Mouse (Mus musculus): Measurements from ENCODE around the gene Nkpd1. TPM values are rescaled to one million over a fixed set of nuclear protein-coding genes. Genes with fewer than 3 reads are reported as not detected.
"Not testable (repeated sequence)": the region's sequence is repeated elsewhere in the genome, so short reads cannot be mapped to it uniquely, and the experiment has no call there.

Nkpd1 gene
- polyA plus RNA-seq, 2 experiments from 2014 or later: not detected

DNA sequence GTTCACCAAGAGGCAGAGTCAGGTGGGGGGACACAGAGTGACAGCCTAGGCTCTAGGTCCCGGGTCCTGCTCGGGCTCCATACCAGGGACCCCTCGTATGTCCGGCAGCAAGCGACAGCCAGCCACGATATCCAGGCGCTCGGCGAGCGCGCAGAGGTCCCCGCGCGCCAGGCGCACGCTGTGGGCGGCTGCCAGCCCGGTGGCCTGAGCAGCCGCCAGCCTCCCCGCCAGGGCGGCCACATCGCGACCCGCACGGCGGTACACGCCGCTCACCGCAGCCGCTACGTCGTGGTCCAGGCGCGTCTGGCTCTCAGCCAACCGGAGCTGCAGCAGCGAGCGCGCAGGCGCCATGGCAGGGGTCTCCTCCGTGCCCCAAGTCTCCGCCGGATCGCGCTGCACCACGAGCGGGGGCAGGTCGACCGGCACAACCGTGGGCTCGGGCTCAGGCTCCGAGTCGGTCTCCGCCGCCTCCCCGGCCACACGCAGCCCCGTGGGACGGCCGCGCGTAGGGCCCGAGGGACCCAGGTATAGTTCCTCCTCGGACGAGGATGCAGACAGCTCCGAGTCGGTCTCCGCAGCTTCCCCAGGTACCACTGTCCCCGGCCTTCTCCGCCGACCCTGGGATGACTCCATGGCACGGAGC, 10.5 kb upstream of the Nkpd1 start:
- ATAC-seq: no peak

DNA sequence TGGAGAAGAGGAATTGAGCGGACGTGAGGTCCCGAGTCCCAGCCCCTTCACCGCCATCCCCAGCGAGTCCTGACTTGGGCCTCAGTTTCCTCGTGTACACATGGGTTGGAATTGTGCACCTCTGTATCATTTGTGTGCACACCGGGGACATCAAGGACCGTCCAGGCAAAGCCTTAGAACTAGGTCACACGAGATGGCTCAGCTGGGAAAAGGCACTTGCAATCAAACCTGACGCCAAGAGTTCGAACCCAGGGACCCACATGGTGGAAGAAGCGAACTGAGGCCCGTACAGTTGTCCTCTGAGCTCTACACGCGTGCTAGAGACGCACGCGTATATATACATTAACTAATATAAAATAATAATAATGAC, 10.0 kb upstream of the Nkpd1 start:
- no peak for ATAC-seq

DNA sequence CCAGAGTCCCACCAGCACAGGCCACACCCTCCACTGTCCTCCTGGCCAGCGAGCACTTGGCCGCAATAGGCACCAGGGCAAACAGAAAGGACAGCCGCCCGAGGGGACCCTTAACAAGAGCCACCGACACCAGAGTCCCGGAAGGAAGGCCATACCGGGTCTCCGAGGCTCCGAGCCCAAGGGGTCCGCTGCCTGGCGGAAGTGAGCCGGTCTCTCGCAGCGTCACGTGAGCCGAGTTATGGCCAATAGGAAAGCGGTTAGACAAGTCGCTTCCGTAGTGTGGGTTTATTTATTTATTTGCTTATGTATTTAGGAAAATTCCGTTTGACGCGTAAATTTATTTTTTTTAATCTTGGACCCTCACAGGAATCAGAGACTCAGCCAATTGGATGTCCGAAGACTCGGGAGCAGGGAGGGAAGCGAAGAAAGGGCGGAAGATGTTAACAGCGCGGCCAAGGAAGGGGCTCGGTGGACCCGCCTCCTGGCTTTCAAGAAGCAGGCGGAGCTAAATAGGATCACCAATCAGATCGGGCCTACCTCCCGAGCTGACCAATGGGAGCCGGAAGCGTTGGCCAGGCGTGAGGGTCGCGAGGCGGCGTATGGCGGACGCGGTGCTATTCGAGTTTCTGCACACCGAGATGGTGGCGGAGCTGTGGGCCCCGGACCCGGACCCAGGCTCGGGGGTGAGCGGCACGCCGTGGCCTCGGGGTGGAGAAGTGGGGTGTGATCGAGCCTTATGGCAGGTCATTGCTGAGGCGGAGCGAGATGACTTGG, 9.3 kb upstream of the Nkpd1 start, which contains the start of the genes Bloc1s3 and Trappc6a:
TSS of gene Bloc1s3 (minus strand) at position 218 of the 774 bp plus-strand sequence.
TSS of gene Trappc6a (plus strand) at position 246 of the 774 bp plus-strand sequence.
- peak; percentile 94 for ATAC-seq

DNA sequence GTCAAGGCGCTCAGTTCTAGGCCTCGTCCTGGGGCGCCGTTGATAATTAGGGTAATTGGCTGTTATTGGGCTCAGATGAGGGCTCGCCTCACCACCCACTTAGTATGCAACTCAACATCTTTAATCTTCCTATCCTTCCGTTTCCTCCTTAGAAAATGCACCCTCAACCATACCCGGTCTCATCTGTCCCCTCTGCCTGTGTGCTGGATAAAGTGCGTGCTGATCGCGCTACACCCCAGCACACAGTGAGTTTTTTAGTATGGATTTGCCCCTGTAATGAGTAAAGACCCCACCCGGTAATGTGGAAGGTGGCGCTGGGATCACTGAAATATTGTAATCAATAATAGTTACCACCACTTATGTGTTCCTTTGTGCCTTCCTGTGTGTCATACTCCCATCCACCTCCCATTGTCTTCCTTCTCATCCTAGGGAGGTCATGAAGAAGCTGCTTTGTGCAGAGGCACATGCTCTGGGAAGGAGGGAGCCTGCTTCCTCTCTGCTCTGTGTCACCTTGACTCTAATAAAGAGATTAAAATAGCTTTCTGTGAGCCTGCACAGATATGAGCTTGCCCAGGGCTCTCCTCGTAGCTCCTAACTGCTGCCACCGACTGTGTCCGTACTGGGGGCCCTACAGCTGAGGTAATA, 8.6 kb upstream of the Nkpd1 start:
- ATAC-seq: peak; percentile 28

DNA sequence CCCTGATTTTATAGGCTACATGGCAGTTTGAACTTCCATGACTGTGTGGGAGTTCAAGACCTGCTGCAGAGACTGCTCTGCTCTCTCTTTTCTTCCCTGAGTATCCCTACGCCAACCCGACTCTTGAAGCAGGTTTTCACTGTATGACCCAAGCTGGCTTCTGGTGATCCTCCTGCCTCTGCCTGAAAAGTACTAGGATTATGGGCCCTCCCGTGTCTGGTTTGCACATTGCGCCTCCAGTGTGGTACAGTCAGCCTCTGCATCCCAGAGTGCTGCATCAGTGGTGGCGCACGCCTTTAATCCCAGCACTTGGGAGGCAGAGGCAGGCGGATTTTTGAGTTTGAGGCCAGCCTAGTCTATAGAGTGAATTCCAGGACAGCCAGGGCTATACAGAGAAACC, 7.9 kb upstream of the Nkpd1 start:
- ATAC-seq: no peak

DNA sequence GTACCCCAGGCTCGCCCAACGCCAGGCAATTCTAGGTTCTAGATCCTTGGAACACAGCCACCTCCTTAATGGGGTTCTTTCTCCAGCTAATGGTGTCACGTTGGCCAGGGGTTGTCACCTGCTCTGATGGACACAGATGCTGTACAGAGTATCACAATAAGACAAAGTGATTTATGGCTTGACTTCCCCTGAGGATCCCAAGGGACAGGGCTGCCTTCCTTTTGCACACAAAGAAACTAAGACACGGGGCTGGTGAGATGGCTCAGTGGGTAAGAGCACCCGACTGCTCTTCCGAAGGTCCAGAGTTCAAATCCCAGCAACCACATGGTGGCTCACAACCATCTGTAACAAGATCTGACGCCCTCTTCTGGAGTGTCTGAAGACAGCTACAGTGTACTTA, 5.7 kb upstream of the Nkpd1 start:
- ATAC-seq: not testable (repeated sequence)

DNA sequence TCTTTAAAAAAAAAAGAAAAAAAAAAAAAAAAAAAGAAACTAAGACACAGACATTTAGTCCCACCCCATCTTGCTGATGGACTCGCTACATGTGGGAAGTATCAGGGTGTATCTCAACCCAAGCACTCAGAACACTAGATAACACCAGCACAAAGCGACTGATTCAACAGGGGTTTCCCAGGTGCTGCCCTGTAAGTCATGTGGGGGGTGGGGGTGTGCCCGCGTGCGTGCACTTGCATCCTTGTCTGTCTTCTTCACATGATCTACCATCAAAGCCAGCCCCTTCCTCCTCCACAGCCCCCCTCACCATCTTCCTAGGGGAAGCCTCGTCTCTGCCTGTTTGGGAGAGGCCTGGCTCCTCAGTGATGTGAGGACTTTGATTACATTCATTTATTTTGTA, 5.3 kb upstream of the Nkpd1 start:
- no peak for ATAC-seq

DNA sequence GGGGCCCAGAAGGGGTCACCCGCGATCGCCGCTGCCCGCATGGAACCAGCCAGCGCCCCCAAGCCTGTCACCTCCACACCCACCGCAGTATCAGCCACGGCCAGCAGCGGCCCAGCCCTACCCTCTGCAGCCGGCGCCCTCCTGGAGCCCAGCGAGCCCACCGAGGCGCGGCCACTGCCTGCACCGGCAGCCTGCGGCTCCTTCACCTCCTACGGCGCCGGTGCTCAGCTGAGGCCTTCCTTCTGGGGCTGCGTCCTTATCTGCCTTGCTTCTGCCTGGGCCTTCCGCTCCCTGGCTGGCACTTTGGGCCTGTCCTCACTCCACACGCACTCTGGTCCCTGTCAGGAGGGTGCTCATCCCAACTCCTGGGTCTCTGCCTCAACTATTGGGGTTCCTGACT, 2.4 kb downstream of the Nkpd1 start:
- ATAC-seq: no peak

DNA sequence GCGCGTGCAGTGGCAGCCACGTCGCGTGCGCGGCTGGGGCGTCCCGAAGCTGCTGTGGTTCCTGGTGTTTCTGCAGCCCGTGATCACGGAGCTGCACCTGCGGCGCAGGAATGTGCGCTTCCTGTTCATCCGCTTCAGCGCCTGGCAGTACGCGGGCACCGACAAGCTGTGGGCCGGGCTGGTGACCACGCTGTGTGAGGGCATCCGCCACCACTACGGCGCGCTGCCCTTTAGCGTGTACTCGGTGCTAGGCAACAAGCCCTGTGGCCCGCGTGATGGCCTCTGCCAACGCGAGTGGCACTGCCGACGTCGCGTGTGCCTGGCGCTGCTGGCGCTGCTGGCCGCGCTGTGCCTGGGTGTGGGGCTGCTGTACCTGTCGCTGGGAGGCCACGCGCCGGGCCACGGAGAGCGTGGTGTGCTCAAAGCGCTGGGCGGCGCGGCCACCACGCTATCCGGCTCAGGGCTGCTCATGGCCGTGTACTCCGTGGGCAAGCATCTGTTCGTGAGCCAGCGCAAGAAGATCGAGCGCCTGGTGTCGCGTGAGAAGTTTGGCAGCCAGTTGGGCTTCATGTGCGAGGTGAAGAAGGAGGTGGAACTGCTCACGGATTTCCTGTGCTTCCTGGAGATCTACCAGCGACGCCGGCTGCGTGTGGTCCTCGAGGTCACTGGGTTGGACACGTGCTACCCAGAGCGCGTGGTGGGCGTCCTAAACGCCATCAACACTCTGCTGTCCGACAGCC, 5.5 kb downstream of the Nkpd1 start:
- ATAC-seq: no peak

DNA sequence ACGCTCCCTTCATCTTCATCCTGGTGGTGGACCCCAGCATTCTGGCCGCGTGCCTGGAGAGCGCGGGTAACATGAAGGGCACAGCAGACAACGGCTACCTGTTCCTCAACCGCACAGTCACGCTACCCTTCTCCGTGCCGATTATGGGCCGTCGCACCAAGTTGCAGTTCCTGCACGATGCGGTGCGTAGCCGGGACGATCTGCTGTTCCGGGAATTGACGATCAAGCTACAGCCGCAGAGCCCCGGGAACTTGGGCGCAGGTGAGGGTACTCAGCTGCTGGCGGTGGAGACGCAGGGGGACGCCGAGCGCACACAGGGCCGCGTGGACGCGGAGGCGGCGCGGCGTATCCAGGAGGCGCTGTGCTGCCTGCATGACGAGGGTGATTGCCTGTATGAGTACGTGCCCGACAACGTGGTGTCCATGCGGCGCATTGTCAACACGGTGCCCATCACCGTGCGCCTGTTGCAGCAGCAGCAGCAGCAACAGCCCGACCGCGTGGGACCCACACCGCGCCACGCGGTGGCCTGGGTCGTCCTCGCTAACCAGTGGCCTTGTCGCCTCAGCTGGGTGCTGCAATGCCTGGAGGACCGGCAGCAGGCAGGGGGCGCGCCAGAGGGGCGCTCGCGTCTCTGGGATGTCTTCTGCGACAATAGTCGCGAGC, 6.2 kb downstream of the Nkpd1 start:
- ATAC-seq: no peak

DNA sequence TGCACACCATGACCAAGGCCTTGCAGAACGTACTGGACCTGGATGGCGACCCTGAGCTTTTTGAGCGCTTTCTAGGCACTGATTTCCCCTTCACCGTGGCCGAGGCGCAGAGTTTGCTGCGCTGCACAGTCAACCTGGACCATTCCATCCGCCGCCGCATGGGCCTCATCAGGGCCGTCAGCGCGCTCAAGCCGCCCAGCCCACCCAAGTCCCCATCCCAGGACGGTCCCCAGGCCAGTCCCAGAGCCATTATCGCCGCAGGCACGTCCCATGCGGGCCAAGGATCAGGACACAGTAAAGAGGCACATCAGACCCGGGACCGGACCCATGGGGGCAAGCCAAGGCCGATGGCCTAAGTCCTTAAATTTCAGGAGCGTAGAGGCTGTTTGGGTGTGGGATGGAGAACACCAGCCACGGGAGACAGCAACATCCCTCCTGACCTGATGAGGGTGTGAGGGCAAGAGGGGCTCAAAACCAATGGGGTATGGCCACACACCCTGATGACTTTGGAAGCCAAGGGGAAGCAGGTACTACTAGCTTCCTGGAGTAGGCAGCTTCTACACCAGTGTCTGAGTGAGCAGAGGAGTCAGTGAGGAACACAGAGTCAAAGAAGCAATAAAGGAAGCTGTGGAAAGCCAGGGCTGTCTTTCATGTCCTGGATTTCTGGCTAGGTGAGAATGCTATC, 6.9 kb downstream of the Nkpd1 start:
- ATAC-seq: no peak

DNA sequence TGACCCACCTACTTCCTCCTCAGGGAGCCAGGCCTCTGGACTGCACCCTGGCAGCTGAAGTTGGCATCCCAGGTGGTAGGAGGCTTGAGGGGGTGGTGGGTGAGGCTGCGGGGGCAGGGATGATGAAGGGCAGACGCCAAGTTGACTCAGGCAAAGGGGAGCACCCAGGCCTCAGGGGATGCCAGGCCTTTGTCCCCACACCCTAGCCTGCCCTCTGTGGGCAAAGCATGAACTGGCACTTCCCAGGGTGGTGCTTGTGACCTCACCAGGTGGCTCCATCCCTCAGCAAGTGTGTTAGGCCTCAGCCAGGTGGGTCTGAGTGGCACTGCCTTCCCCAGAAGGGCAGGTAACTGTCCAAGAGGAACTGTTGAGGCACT, 7.5 kb downstream of the Nkpd1 start:
- no peak for ATAC-seq

DNA sequence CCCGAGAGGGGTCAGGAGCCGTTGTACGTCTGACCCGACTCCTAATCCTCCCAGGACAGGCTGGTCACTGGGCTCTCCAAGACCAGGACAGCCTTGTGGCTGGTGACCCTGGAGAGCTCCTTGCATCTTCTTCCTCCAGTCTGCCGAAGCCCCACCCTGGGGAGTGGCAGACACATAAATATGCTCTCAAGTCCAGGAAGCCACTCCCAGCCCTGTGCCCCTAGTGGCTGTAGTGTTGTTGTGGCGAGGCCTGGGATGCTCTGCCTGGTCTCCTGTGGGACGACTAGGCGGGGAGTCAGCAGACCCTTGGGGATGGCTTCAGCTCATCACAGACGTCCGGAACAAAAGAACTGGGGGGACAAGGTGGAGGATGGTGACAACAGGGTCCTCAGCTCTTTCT, 13.4 kb downstream of the Nkpd1 start:
- ATAC-seq: no peak

DNA sequence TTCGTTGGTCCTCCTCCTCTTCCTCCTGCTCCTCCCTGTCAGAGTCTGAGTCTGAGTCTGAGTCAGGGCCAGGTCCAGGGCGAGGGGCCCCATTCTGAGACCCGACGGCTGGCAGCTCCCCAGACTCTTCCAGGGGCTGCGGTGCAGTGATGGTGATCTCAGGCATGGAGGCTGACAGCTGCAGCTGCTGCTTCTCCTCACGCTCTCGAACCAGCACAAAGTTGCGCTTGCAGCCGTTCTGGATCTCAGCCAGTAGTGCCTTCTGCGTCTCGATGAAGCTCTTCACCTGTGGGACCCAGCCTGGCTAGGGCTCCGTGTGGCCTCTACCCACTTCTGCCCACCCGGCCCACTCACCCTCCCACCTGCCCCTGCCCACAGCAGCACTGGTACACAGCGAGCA, 14.6 kb downstream of the Nkpd1 start:
- no peak for ATAC-seq

DNA sequence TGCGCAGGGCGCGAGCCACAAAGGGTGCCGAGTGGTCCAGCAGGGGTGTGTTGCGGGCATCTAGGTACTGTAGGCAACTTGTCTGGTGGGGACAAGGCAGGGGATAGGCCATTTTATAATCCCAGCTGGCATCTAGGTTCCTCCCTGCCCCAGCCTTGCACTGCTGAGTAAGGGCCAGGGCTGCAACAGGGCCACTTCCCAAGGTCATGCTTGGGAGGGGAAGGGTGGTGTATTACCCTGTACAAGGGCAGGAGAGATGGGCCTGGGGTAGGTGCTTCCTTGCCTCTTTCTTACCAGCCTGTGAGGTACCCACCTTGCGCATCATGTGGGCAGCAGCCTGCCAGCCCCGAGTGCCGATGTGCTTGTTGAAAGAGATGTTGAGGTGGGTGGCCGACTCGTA, 17.0 kb downstream of the Nkpd1 start:
- no peak for ATAC-seq

DNA sequence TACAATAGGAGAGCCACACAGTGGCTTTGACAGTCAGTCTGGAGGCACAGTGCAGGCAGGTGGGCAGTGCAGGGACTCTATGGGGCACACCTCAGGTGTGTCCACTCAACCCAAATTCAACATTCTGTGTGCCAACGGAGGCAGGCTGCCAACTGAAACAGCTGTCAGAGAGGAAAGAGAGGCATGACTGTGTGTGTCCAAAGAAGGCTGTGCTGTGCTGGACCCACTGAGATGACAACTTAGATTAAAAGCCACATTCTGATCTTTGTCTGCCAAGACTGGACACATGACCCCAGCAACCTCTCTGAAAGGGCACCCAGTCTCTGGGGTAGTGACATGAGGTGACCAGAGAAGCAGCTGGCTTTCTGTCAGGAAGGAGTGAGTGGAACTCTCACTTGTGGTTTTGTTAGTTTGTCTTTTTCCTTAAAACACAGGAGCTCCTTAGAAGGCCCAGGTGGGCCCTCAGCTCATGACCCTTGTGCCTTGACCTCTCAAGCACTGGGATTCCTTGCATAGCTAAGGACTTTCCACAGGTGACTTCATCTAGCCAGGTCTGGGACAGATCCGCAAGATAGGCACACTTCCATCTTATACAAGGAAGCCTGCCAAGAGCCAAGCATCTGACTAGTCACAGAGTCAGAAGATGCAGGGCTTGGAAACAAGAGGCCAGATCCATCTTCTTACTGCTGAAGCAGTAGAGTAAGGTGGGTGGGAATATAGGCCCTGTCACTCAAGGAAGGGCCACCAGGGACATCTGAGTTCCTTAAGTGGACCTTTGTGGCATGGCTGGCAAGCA, 23.3 kb downstream of the Nkpd1 start:
- no peak for ATAC-seq

DNA sequence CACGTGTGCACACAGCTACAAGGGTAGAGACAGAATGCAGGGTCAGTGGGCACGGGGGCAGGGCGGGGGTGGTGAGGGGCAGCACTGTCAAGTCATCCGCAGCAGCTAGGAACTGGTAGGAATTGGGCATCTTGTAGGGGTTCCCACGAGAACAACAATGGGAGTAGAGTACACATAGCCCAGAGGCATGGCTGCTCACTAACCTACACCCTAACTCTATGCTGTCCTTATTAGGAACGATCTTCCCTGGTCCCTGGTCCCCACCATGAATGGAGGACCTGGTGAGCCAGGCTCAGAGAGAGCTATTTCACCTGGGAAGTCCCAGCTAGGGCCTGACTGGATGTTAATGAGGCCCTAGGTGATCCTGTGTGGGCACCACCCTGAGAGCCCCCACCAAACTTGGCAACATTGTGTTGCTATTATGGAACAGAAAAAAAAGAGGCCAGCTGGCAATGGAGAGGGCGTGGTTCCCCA, 24.1 kb downstream of the Nkpd1 start:
- ATAC-seq: no peak

DNA sequence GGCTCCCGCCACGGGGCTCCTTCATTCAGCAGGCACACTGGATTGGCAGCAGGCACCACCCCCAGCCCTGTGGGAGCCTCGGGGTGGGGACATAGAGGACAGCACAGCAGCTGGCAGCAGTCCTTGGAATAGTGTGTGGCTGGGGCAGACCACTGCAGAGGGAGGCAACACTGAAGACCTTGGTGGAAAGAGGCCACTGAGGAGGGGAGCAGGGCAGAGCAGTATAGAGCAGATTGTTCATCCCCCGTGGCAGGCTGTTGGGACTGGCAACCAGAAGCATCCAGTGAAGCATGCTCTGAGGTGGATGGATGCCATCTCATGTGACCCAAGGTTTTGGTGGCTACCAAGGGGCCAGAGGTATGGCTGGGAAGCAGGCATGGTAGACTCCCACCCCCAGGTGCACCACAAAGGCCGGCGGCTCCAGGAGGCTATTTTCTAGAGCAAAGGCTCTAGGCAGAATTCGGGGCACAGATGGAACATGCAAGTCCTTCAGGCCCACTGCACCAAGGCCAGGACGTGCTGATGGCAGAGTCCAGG, 24.6 kb downstream of the Nkpd1 start:
- no peak for ATAC-seq

DNA sequence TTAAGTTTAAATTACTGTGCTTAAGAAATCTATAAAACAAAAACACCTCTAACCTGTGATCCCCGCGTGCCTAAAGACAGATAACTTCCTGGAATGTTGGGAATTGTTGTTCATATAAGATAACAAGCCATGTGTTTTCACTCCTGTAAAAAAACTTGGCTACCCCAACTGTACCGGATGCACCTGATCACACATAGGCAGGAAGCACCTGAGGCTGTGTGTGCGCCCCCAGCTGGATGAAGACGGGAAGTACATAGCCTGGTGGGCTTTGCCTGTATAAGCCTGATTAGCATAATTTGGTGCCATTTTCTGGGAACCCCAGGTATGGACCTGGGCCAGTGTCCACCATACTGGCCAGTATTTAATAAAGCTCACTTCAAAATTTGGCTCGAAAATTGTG, 25.9 kb downstream of the Nkpd1 start:
- ATAC-seq: peak; percentile 75

DNA sequence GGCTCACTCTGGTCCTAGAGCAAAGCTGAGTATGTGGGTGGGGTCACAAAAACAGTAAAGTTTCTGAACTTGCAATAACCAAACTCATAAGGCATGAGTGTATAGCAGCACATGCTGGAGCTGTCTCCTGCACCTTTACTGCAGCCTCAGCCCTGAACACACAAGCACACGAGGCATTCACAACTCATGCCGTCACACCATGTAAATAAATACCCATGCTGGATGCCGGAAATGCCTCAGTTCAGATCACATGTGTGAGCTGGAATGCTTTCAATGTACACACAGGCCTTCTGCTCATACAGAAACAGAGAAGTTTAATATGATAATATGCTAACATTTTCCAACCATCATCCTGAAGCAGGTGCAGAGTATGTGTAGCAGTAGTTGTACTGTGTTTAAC, 28.4 kb downstream of the Nkpd1 start:
- no peak for ATAC-seq

All from CD4-positive, CD25-positive, alpha-beta regulatory T cell, adult 4 months (primary cell).